Mouse (Mus musculus): ENCODE data around the gene Drd3.
A peak's percentile ranks its signal among the peaks of the same experiment; 100 is the strongest.

The Drd3 gene

DNA sequence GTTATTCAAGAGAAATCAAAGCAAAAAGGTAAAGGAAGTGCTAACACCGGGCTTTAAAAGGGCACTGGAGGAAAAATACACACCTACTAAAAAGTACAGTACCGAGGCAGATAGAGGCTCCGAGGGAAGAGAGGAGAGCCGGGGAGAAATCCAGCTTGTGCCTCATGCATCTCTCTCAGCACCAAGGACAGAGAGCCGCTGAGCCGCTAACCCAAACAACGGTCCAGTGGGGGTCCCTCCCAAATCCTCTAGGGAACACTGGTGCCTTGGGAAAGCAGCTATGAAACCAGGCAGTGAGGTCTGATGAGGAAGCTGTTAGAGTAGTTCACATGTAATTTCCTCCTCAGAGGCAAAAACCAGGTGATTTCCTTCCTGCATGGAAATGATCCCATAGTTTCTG, at the start of gene Drd3:
Gene Drd3 (plus strand): TSS at position 276 of the 400 bp plus-strand sequence.
- DNase-seq (ENCODE audit: low read depth, low spot score) = peak; percentile 17

DNA sequence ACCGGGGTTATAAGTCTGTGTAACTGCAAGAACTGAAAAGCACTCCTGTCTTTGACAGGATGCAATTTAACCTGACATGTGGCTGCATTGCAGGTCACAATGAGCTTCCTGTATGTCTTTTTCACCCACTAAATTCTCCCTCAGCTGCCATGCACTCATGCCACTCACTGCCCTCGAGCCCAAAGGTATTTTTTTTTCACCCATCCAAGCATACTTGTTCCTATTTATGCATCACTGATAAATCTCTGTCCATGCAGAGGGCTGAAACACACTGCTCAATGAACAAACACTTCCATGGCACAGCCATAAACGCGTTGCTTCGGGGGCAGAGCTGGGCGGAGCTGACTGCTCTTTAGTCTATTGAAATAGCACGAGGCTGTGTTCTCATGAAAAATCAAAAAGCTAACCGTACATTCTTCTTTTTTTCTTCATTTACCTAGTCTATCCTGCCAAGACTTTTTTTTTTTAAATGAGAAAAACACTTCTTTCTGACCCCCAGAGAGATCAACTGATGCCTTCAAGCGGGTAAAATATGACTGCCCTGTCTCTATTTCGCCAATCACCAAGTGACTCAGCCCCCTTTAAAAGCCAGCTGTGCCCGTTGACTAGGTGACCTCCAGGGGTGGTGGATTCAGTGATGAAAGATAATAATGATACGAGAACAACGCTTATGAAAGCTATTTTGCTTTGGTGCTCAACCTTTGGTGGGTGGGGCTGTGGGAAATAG, 45.3 kb upstream of the Drd3 start:
- no peak for DNase-seq (ENCODE audit: low read depth, low spot score)

DNA sequence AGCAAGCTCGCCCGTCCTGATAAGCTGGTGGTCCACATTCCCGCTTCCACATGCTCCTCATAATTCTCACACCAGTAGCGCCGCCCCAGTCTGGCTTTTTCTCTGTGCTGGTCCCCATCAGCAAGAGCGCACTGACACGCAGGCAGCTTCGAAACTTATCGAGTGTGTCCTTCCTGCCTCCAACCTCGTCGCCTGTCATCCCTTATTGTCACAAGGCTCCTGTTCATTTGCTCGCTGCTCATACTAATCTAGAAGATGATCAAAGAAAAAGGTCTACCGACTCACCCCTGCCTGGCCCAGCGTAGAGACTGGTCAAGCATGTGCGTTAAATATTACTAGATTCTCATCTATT, 44.8 kb upstream of the Drd3 start:
- no peak for DNase-seq (ENCODE audit: low read depth, low spot score)

DNA sequence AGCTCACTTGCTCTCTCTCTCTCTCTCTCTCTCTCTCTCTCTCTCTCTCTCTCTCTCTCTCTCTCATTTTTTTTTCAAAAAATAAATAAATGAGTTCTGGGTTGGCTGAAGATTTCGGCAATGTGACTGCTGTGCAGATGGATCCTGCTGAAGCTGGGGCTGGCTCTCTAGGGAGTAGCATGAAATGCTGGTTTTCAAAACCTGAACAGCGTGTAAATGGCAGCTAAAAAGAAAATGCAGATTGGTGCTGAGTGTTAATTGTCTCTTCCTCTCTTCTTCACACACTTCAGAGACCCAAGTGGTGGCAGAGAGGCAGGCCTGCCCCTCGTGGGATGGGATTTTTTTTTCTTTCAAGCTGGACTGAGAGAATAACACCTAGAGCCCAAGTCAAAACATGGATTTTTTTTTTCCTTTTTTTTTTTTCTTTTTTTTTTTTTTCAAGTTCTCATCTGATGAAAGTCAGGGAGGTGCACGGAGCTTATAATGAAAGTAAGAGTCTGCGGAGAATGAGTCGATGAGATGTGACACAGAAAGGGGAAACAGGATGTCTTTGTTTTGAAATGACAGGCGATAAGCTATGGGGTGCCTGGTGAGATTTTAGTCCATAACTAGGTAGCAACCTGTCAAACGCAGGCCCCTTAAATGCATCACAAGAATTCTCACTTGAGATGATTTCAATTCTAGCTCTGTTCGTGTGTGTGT, 44.2 kb upstream of the Drd3 start:
- DNase-seq (ENCODE audit: low read depth, low spot score) = no peak

DNA sequence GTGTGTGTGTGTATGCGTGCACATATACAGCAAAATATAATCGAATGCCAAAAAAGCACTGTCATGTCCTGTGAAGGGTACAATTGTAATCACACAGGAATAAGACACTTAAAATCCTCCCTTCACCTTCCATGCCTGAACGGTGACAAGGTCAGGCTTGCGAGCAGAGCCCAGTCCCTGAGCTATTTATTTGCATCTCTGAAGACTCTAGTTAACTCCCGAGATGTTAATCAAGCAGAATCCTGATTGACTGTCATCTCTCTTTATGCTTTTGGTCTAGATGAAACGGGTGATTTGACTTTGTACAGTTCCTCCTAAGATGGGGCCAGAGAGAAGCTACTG, 43.7 kb upstream of the Drd3 start:
- DNase-seq (ENCODE audit: low read depth, low spot score) = no peak

DNA sequence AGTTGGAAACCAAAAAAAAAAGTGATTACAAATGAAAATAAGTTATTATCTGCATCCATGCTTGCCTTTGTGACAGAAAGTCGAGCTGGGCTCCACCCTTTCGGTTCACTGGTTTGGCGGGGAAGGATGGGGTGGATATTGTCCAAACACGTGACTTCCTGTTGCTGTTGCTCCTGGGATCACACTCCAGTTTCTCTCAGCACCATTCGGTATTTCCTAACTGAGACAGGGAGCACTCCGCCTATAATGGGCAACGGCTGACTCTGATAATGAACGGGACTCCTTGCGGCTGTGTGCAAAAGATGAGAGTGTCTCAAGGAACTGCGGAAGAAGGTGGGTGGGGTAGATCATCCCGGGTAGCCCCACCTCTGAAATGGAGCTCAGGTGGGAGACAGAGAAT, 43.2 kb upstream of the Drd3 start:
- no peak for DNase-seq (ENCODE audit: low read depth, low spot score)

DNA sequence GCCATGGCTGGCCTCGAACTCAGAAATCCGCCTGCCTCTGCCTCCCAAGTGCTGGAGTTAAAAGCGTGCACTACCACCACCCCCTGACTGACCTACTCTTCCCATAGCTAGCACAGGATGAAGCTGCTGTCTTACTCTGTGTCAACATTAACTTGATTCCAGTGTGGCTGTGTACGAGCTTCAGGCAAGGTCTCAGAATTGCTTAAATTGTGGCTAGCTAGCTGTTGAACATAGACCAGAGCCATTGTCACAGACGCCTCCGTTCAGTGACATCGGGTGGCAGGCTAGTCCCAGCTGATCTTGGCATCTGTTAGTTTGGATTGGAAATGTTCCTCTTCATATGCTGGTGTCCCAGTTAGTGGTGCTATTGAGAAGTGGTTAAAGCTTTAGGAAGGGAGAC, 42.5 kb upstream of the Drd3 start:
- DNase-seq (ENCODE audit: low read depth, low spot score) = no peak

DNA sequence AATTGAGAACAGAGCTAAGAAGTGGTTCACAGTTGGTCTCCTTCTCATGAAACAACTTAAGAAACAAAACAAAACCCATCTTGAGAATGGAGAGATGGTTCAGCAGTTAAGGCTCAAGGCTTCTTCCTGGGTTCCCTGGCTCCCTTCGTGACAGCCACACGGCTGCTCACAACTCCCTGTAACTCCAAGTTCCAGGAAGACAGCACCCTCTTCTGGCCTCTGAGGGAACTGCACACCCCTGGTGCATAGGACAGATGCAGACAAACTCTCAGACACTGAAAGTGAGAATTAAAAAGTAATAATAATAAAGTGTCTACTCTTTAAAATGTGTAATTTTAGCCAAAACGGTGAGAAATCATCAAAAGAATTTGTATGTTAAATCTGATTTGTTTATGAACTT, 29.4 kb upstream of the Drd3 start:
- DNase-seq (ENCODE audit: low read depth, low spot score) = no peak

DNA sequence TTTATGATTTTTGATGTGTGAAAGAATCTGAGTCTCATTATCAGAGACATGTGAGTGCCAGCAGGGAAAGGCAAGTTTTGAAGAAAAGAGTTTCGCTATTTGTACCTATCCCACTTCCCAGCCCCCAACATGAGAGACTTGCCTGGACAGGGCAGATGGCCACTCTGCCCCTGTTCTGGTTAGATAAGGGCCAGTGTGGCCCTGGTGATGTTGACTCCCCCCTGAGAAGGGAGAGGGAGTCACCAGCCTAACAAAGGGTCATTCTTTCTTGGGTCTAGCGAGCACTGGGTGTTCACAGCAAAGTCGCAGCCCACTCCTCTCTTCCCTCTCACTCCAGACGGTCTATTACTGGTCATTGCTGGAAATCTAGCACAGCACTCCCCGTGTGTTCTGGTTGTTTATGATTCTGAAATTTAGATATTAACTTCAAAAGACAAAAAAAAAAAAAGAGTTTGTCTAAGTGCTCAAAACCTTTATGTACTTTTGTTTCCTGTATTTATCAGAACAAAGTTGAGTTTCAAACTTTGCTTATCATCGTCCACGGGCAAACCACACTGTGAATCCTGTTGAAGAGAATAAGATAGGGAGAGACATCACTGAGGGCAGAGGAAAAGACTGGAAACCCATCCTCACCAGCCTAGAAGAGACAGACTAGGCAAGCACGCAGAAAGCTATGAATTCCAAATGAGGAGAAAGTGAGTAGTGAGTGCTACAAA, 24.2 kb upstream of the Drd3 start:
- no peak for DNase-seq (ENCODE audit: low read depth, low spot score)

DNA sequence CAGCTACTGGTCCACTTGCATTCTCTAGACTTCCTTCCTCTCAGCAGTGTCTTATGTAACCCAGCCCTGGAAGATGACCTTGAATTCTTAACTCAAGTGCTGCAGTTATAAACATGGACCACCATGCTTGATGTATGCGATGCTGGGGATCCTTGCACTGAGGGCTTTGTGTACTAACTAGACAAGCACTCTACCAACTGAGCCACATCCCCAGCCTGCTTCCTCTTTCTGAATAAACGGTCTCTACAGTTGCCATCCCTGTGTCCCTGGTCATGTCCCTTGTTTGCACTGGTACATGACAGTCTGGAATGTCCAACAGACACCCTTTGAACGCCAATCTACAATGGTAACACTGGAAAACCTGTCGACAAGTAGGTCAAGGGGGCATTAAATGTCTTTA, 23.5 kb upstream of the Drd3 start:
- no peak for DNase-seq (ENCODE audit: low read depth, low spot score)

DNA sequence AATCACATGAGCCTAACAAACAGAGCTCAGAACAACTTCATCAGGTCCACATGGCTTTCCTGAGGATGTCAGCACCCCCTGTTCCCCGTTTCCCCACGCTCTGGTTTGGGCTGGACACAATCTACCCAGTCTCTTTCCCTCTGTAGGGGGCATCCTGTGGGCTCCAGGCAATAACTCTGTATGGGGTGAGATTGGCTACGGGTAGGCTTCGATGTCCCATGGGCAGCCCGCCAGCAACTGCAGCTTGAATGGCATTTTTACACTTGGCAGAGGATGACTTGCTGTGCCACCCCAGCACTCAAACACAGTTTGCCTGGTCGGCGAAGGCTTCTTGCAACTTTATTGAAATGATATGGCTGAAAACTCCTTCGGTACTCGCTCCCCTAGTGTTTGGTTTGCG, 21.3 kb upstream of the Drd3 start:
- no peak for DNase-seq (ENCODE audit: low read depth, low spot score)

DNA sequence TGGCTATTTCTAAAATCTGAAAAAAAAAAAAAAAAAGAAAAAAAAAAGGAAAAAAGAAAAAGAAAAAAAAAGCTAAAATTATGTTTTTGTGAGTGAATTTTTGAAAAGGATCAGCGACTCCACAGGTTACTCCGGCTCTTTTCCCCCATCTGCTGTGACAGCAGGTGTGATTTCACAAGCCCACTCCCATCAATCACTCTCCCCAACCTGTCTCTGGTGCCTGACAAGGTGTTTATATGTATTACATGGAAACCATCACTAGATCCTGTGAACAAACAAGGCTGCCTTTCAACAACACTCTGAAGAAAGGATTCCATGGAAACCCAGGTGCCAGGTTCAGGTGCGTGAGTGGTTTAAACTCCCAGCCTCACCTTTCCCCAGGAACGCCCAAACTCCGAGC, 20.9 kb upstream of the Drd3 start:
- no peak for DNase-seq (ENCODE audit: low read depth, low spot score)

DNA sequence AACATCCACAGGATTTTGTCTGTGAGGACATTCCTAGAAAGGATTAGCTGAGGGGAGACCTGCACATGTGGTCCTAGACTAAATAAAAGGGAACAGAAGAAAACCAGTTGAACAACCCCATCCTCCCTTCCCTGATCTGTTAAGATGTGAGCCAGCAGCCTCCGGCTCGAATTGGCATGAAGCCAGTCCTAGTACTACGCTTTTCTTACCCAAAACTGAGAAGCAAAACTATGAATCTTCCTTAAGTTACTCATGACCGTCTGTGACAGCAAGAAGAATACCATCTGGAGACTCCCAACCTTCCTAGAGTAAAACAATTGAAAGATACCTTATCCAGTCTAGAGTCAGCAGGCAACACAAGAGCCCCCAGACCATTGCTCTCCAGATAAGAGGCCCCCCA, 15.9 kb upstream of the Drd3 start:
- no peak for DNase-seq (ENCODE audit: low read depth, low spot score)

DNA sequence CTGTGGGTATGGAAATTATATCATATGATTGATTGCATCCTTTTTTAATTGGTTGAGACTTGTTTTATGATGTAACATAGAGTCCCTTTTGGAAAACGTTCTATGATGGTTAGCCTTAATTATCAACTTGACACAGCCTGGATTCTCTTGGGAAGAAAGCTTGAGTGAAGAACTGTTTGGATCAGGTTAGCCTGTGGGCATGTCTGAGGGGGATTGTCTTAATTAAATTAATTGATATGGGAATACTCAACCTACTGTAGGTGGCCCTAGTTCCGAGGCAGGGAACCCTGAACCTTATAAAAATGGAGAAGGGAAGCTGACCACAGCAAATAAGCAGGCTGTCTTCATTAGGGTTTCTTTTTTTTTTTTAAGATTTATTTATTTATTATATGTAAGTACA, 12.9 kb upstream of the Drd3 start:
- DNase-seq (ENCODE audit: low read depth, low spot score) = no peak

DNA sequence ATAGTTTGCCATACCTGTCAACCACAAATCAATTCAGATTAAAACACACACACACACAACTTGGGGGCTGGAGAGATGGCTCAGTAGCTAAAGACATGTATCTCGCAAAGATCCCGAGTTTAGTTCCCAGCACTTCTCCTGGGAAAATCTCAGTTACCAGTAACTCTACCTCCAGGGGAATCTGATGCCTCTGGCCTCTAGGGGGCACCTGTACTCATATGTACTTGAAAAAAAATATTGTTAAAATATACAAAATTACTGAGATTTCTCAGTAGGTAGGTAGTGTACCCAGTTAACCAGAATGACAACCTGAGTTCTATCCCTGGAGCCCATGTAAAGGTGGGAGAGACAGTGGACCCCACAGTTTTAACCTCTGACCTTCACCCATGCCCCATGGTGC, 5.4 kb upstream of the Drd3 start:
- DNase-seq (ENCODE audit: low read depth, low spot score) = no peak

DNA sequence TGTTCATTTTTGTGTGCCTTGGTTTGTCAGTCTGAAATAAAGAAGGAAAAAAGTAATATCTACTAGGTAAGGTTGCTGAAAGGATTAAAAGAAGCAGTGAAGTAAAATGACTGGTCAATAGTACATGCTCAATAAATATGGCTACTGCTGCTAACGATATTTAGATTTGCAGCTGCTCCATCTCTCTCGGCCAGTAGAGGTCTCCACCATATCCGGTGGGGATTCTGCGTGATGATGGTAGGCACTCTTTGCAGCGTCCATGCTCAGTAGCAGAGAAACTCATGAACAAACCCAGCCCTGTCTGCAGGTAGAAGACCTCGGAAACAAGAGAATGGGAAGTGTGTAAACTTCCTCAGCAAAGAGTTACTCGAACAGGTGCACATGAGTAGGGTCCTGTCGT, 926 bp upstream of the Drd3 start:
- DNase-seq (ENCODE audit: low read depth, low spot score) = no peak

DNA sequence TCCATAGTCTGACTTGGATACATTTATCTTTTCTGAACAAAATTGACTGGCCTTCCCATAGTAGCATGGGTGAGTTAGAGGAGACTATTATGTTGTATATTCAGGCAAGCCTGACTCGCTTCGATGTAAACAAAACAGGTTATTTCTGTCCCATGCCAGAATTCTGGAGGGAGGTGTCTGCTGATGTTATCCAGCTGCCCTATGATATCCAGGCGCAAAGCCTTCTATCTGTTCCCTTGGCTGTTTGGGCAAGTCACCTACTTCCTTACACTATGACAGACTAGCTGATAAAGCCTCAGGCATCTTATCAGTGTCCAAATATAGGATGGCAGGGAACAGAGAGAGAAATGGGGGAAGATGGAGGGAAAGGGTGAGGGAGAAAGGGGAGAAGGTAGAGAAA, 18.5 kb downstream of the Drd3 start:
- DNase-seq (ENCODE audit: low read depth, low spot score) = no peak

DNA sequence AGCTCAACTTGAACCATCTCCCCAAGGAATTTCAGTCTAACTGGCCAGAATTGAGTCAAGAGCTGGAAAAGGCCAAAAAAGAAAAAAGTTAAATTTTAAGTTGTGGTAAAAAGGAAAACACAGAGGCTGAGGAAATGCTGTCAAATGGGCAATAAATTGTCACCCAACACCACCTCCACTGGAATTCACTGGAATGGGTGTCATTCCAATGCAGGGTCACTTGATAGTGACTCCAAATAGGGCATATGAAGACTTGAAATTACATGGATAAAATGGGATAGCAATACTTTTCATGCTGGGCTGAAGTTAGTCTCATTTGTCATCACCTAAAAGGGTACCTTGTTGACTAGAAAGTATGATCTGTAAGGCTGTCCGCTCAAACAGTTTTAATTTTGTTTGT, 18.9 kb downstream of the Drd3 start:
- no peak for DNase-seq (ENCODE audit: low read depth, low spot score)

DNA sequence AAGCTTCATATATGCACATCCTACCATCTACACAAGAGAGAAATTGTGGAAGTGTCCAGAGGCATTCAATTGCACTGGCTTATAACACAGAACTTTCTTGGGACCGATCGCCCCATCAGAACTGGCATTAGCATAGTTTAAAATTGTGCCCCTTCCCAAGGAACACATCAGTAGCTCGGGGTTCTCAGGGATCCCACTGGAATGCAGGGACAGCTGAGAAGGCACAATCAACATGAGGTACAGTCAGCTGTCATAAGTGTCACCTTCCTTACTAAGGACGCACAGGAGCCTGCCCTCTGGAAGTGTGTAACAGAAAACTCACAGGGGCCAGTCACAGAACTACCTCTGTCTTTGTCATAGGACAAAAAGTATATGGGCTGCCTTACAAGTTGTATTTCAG, 19.7 kb downstream of the Drd3 start:
- no peak for DNase-seq (ENCODE audit: low read depth, low spot score)

DNA sequence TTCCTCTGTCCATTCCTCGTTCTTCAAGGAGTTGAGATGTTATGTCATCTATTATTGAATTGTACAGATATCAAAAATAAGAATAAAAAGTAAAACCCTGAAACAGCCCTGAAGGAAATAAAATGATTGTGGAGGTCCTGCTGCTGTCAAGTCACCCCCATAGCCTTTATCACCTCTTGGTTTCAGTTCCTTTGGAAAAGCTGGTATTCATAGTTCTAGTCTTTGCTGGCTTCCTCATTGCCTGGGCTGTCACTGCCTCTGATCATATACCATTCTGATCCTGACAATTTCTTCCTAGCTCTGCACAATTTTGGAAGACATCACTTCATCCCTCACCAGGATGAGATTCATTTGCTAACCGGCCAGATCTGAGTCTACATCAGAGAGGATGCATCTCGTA, 23.1 kb downstream of the Drd3 start:
- no peak for DNase-seq (ENCODE audit: low read depth, low spot score)

DNA sequence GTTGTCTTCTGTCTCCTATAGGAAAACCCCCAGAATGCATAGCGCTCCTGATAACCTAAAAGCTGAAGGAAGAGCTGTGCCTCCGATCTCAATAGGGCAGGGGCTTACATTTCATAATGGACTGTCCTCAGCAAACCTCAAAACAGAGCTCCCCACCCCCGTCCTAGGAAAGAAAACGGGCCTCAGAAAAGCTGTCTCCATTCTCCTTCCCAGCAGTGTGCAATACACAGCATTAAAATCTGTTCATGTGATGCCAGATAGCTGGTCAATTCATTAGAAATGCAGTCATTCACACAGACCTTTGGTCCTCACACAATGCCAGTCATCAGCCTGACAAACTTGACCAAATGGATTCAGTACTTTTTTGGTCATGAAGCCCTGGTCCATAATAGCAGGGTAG, 45.7 kb downstream of the Drd3 start:
- DNase-seq (ENCODE audit: low read depth, low spot score) = no peak

DNA sequence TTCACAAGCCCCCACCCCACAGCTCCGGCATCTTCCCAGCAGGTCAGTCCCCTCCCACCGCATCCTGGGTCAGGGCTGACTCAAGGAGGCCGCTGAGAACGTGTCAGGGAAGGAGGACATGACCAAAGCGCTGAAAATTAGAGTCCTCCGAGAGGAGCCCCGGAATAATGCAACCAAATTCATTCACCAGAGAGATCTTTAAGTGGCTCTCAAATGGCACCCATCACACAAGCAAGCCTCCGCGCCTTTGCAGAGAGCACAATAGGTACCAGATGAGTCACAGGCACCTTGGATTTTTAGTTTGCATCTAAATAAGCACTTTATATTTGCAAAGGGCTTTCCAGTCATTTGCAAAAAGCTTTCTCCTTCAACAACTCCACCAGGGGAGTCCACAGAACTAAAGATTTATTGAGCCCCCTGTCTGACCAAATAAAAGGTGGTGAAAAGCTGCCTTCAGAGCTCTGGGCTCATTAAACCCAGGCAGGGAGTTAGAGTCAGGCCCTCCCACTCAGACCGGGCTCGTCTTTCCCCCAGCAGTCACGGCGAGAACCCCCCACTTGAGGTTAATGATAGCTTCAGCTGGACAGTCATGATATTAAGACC, 46.4 kb downstream of the Drd3 start:
- DNase-seq (ENCODE audit: low read depth, low spot score) = no peak

DNA sequence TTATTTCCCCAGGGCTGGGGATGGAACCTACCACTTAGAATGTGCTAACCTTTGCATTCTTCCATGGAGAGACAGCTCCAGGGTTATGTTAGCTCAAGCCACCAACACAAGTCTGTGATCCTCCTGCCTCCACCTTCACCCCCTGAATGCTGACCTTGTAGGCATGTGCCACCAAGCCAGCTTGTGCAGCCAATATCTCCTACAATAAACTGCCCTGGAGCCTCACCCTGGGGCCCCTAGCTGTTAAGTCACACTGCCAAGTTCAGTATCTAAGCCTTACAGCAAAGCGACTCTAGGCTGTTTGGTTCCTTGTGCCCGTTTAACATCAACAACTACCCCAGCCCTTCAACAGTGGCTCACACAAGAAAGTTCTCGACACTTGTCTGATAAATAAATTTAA, 47.3 kb downstream of the Drd3 start:
- DNase-seq (ENCODE audit: low read depth, low spot score) = no peak

Measured in embryo, embryonic 11.5 days (tissue).